Mouse (Mus musculus) midbrain, postnatal 0 days (tissue): ENCODE data around the gene Aph1a. TPM values are rescaled to one million over a fixed set of nuclear protein-coding genes. Genes with fewer than 3 reads are reported as not detected.

Experiments
- ATAC-seq: fragments of 200-750 bp; cut with Nextera tagmentation; 2 replicates; pipeline ENCODE4 v1.8.0; 2017; ENCODE audit warnings: moderate number of reproducible peaks, mild to moderate bottlenecking, moderate TSS enrichment, moderate library complexity; ENCODE audit not compliant: low FRiP score
- DNase-seq: peaks from one replicate; pipeline ENCODE4 v3.0.0-alpha.2; 2015; ENCODE audit warnings: low spot score
- H3K27ac ChIP-seq: fragments of 300-500 bp; sonication (generic); 2 replicates; pipeline ENCODE4 v1.5.1; 2014; ENCODE audit warnings: low read depth, mild to moderate bottlenecking, low read length, mixed read lengths
- H3K27me3 ChIP-seq: fragments of 300-500 bp; sonication (generic); 2 replicates; pipeline ENCODE4 v1.6.1; 2014; ENCODE audit warnings: low read length, control low read depth, mixed read lengths; ENCODE audit not compliant: insufficient read depth
- H3K36me3 ChIP-seq: fragments of 300-500 bp; sonication (generic); 2 replicates; pipeline ENCODE4 v1.6.1; 2014; ENCODE audit warnings: low read length, control low read depth, mixed read lengths; ENCODE audit not compliant: insufficient read depth
- H3K4me1 ChIP-seq: fragments of 300-500 bp; sonication (generic); 2 replicates; pipeline ENCODE4 v1.6.1; 2014; ENCODE audit warnings: mild to moderate bottlenecking, control low read depth, antibody characterized with exemption, low read length, mixed read lengths; ENCODE audit not compliant: insufficient read depth
- H3K4me2 ChIP-seq: fragments of 300-500 bp; sonication (generic); 2 replicates; pipeline ENCODE4 v1.6.1; 2014; ENCODE audit warnings: low read depth, mild to moderate bottlenecking, low read length, mixed read lengths; ENCODE audit not compliant: poor library complexity, severe bottlenecking
- H3K4me3 ChIP-seq: fragments of 300-500 bp; sonication (generic); 2 replicates; pipeline ENCODE4 v1.5.1; 2014; ENCODE audit warnings: low read depth, mild to moderate bottlenecking, low read length, moderate library complexity
- H3K9ac ChIP-seq: fragments of 300-500 bp; sonication (generic); replicated peaks from 2 replicates; pipeline ENCODE4 v1.6.1; 2014; ENCODE audit warnings: mild to moderate bottlenecking, low read length, moderate library complexity, mixed read lengths; ENCODE audit not compliant: poor library complexity, severe bottlenecking
- H3K9me3 ChIP-seq: fragments of 300-500 bp; sonication (generic); 2 replicates; pipeline ENCODE4 v1.6.1; 2016; ENCODE audit warnings: low read length, control low read depth
- CTCF ChIP-seq: IDR thresholded peaks from 2 replicates; pipeline ENCODE4 v1.5.1; 2016; ENCODE audit warnings: antibody characterized with exemption, mild to moderate bottlenecking
- WGBS: fragments of 180-500 bp; shearing (Covaris S2); extraction: QIAGEN DNeasy Blood & Tissue Kit; methylation state at CpG from one replicate; pipeline ENCODE4 v1.1.7; 2014; 5-methylcytosine and 5-hydroxymethylcytosine counted together
- polyA plus RNA-seq: library from polyadenylated mRNA; unstranded; fragments of >200 nt; fragmentation: Nextera tagmentation; extraction: Ambion mirVana; gene quantifications from 2 replicates; pipeline ENCODE4 v1.2.1, GENCODE M21; 2015
- total RNA-seq: library from RNA; depleted of rRNA; stranded (reverse); fragments of >200 nt; gene quantifications from 2 replicates; pipeline ENCODE4 v1.2.3, GENCODE M21; 2014

The Aph1a gene
- total and polyA plus RNA-seq, 2 experiments from 2014 or later, result 45.2 to 71.6 TPM

DNA sequence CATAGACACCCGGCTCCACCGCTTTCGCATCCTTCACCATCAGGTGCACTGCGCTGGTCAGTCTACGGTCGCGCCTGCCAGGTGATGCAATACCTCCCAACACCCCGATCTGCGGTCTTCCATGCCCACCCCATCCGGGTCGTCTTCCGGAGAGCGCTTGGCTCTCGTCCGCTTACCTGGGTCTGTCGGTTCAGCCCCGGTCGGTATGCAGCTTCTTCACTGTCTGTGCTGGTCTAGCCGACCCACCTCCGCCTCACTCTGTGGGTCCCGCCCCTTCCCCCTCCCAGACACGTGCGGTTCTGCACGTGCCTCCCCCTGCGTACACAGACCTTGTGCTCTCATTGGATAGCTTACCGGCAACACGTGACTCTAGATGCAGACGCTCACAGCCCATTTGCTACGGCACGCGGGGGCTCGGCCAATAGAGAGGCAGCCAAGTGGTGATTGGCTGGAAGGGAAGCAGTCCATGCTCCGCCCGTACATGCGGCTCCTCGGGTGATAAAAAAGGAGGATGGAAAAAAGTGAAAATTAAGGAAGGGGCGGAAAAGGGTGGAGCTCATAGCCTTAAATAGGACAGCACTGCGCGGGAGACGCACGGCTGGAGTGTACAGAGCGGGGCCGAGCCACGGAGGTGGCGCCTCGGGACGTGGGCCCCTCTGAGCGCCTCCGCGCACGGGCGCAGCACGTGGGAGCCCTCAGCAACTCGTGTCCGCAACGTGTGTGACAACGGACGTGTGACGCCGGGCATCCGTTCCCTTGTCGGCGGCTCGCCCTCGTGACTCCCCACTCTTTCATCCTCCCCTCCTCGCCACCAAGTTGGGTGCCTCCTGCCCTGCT is 11.6 kb upstream of the Aph1a start, which contains the start of gene Ciart:
Gene Ciart (minus strand): TSS at position 273 of the 837 bp plus-strand sequence.
- Histone ChIP-seq H3K4me3 (peak within 1 kb of the TSS; percentile 47), H3K27me3 (no peaks in the 10 kb centered on the region; the same call in 1 of the 2 replicates), H3K27ac (peak within 1 kb of the TSS; percentile 39; the same call in 1 of the 2 replicates), H3K4me1 (0 out of 2 replicates have a peak, but pooled peaks cover 4% of the 10 kb centered on the region), H3K4me2 (peak within 1 kb of the TSS; percentile 96), H3K36me3 (no peaks in the 10 kb centered on the region), H3K9ac (peak within 1 kb of the TSS; percentile 67), H3K9me3 (no peaks in the 10 kb centered on the region)
- peak; percentile 99 for ATAC-seq
- 0% methylated on average over 65 of the region's 66 CpGs for WGBS
- TF ChIP-seq CTCF, result no peak
- DNase-seq, result peak; percentile 98

GRCm38 (mm10) chr3:95882816-95883425 is 10.8 kb upstream of the Aph1a start:
- Histone ChIP-seq H3K27ac (peak overlapping the region; percentile 39; the same call in 1 of the 2 replicates), H3K9ac (peak overlapping the region; percentile 44; the same call in 1 of the 2 replicates)

GRCm38 (mm10) chr3:95884400-95884799 is 9.4 kb upstream of the Aph1a start:
- Histone ChIP-seq H3K27me3 (no peaks in the 10 kb centered on the region; the same call in 1 of the 2 replicates), H3K36me3 (no peaks in the 10 kb centered on the region), H3K9ac (no peak overlapping the region), H3K4me3 (no peak overlapping the region), H3K9me3 (no peaks in the 10 kb centered on the region), H3K4me1 (0 out of 2 replicates have a peak, but pooled peaks cover 4% of the 10 kb centered on the region), H3K4me2 (no peak overlapping the region), H3K27ac (no peak overlapping the region)
- no peak for DNase-seq
- TF ChIP-seq CTCF, result no peak
- 85% methylated on average over 5 of the region's 5 CpGs for WGBS
- ATAC-seq, result no peak

More at GRCm38 (mm10) chr3:95882816-95883425, 10.8 kb upstream of the Aph1a start:
- ATAC-seq (no peak), DNase-seq (peak; percentile 76)
- Histone ChIP-seq H3K4me1 (0 out of 2 replicates have a peak, but pooled peaks cover 4% of the 10 kb centered on the region), H3K9me3 (no peaks in the 10 kb centered on the region), H3K4me2 (peak overlapping the region; percentile 96), H3K4me3 (peak overlapping the region; percentile 47), H3K27me3 (no peaks in the 10 kb centered on the region; the same call in 1 of the 2 replicates), H3K36me3 (no peaks in the 10 kb centered on the region)
- peak; percentile 64 for TF ChIP-seq CTCF
- WGBS, result 3% methylated on average over 24 of the region's 24 CpGs

DNA sequence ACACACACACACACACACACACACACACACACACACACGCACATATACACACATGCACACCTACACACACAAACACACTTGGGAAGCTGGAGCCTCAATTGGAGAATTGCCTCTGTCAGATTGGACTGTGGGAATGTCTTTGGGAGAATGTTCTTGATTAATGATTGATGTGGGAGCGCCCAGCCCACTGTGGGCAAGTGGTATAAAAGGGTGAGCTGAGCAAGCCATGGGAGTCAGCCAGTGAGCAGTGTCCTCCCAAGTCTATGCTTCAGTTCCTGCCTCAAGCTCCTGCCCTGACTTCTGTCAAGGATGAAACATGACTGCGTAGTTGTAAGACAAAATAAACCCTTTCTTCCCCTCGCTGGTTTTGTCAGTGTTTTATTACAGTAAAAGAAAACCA is 6.2 kb upstream of the Aph1a start:
- H3K4me3 ChIP-seq, result no peak overlapping the region
- no peaks in the 10 kb centered on the region for H3K36me3 ChIP-seq
- H3K9me3 ChIP-seq, result no peaks in the 10 kb centered on the region
- no peak for TF ChIP-seq CTCF
- ATAC-seq (no peak), DNase-seq (no peak)
- H3K27me3 ChIP-seq, result no peaks in the 10 kb centered on the region
- H3K4me1 ChIP-seq, result 0 out of 2 replicates have a peak, but pooled peaks cover 4% of the 10 kb centered on the region
- 82% methylated on average over 4 of the region's 4 CpGs for WGBS
- H3K9ac ChIP-seq, result no peak overlapping the region
- H3K27ac ChIP-seq, result no peak overlapping the region
- H3K4me2 ChIP-seq, result no peak overlapping the region

- Histone ChIP-seq H3K4me2 (no peak overlapping the region), H3K36me3 (no peaks in the 10 kb centered on the region), H3K4me3 (no peak overlapping the region), H3K27ac (no peak overlapping the region), H3K4me1 (no peaks in the 10 kb centered on the region), H3K9ac (no peak overlapping the region), H3K9me3 (no peaks in the 10 kb centered on the region), H3K27me3 (no peaks in the 10 kb centered on the region)
- no peak for TF ChIP-seq CTCF
- DNase-seq (no peak), ATAC-seq (no peak)
- WGBS, result 84% methylated on average over 3 of the region's 3 CpGs
These were observed 4.1 kb upstream of the Aph1a start for GRCm38 (mm10) chr3:95889664-95890063.
